Mouse (Mus musculus): ENCODE results near the gene Zbtb22. TPM values are rescaled to one million over a fixed set of nuclear protein-coding genes. Genes with fewer than 3 reads are reported as not detected.

Gene Zbtb22
- polyA plus RNA-seq, 1 experiment, result 92.1 TPM

- DNase-seq, result no peak
- WGBS, result 87% methylated on average over 7 of the region's 7 CpGs
- Histone ChIP-seq H3K4me1 (ENCODE audit: control insufficient read depth, insufficient read depth, low read length) (peaks cover 12% of the 10 kb centered on the region), H3K4me3 (replicated peaks; ENCODE audit: extremely low read depth, low read depth, low read length) (no peak overlapping the region)
- TF ChIP-seq POLR2A (IDR thresholded peaks at IDR 0.05; ENCODE audit: borderline replicate concordance, extremely low read depth, low read depth, low read length) (no peak), CTCF (IDR thresholded peaks at IDR 0.05; ENCODE audit: insufficient read depth, low read length) (no peak)
Observed at GRCm38 (mm10) chr17:33921361-33921760, 5.7 kb downstream of the Zbtb22 start.

GRCm38 (mm10) chr17:33924577-33925283 lies 9.0 kb downstream of the Zbtb22 start:
- Histone ChIP-seq H3K4me1 (ENCODE audit: control insufficient read depth, insufficient read depth, low read length) (peaks cover 7% of the 10 kb centered on the region), H3K4me3 (replicated peaks; ENCODE audit: extremely low read depth, low read depth, low read length) (no peak overlapping the region)
- TF ChIP-seq CTCF (IDR thresholded peaks at IDR 0.05; ENCODE audit: insufficient read depth, low read length), result peak; percentile 49
- TF ChIP-seq POLR2A (IDR thresholded peaks at IDR 0.05; ENCODE audit: borderline replicate concordance, extremely low read depth, low read depth, low read length), result no peak
- DNase-seq, result no peak
- WGBS, result 92% methylated on average over 10 of the region's 10 CpGs

DNA sequence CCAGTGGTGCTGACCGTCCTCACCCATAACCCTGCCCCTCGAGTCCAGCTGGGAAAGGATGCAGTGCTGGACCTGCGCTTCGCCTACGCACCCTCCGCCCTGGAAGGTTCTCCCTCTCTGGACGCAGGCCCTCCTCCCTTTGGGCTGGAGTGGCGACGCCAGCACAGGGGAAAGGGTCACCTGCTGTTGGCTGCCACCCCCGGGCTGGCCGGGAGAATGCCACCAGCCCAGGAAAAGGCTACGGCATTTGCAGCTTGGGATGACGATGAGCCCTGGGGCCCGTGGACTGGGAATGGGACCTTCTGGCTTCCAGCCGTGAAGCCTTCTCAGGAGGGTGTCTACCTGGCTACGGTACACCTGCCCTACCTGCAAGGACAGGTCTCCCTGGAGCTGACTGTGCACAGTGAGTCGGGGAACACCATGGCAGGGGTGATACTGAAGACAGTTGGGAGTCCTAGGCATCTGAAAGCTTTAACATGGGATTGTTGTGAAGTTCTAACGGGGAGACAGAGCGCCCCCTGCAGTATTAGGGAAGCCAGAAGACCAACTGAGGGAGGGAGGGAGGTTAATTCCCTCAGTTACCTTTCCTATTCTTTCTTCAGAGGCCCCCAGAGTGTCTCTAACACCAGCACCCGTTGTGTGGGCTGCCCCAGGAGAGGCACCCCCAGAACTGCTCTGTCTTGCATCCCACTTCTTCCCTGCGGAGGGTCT lies 9.9 kb downstream of the Zbtb22 start:
- DNase-seq, result no peak
- TF ChIP-seq CTCF (IDR thresholded peaks at IDR 0.05; ENCODE audit: insufficient read depth, low read length), result no peak
- Histone ChIP-seq H3K4me1 (ENCODE audit: control insufficient read depth, insufficient read depth, low read length) (peaks cover 7% of the 10 kb centered on the region), H3K4me3 (replicated peaks; ENCODE audit: extremely low read depth, low read depth, low read length) (no peak overlapping the region)
- WGBS, result 87% methylated on average over 21 of the region's 21 CpGs

DNA sequence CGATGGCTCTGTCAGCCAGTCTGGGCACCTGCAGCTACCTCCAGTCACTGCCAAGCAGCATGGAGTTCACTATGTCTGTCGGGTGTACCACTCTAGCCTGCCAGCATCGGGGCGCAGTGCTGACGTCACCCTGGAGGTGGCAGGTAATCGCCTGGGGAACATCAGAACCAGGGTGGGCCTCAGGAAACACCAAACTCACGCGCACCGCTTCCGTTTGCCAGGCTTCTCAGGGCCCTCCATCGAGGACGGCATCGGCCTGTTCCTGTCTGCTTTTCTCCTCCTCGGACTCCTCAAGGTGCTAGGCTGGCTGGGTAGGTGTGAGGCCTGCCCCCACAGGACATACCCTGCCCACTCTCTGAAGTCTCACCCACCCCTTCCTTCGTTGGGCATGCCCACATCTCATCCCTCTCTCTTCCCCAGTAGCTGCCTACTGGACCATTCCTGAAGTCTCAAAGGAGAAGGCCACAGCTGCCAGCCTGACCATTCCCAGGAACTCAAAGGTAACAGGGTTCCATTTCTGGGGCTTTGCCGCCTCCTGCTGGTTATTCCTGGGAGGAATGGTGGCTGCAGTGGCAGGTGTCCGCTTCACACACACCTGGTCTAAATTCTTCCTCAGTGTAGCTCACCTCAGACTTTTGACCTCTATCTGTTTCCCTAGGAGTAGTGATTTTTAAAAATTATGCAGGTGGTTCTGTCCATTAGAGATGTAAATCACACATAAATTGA lies 10.7 kb downstream of the Zbtb22 start:
- no peak; the same call in 1 of the 2 replicates for TF ChIP-seq POLR2A (IDR thresholded peaks at IDR 0.05; ENCODE audit: borderline replicate concordance, extremely low read depth, low read depth, low read length)
- peak; percentile 36; the same call in 1 of the 2 replicates for TF ChIP-seq CTCF (IDR thresholded peaks at IDR 0.05; ENCODE audit: insufficient read depth, low read length)
- Histone ChIP-seq H3K4me1 (ENCODE audit: control insufficient read depth, insufficient read depth, low read length) (peaks cover 1% of the 10 kb centered on the region), H3K4me3 (replicated peaks; ENCODE audit: extremely low read depth, low read depth, low read length) (no peak overlapping the region)
- 75% methylated on average over 17 of the region's 17 CpGs for WGBS
- DNase-seq, result no peak

DNA sequence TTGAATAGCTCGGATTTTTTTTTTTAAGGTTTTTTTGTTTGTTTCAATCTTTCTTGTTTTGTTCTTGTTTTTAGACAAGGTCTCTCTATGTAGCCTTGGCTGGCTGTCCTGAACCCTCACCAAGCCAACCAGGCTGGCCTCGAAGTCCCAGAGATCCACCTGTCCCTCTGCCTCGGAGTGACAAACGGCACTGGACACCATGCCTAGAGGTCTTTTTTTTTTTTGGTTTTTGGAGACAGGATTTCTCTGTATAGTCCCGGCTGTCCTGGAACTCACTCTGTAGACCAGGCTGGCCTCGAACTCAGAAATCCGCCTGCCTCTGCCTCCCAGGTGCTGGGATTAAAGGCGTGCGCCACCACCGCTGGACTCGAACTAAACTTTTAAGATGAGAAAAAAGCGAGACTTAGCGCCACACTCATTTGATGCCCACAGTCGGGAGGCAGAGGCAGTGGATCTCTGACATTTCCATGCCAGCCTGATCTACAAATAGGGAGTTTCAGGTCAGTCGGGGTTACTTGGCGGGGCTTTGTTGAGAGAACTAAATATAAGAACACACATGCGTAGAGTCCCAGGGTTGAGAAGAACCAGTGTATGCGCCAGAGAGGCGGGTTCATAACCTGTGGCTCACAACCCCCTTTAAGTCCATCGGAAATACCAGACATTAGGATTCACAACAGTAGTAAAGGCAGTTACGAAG lies 12.7 kb downstream of the Zbtb22 start:
- H3K4me3 ChIP-seq (replicated peaks; ENCODE audit: extremely low read depth, low read depth, low read length), result no peak overlapping the region
- H3K4me1 ChIP-seq (ENCODE audit: control insufficient read depth, insufficient read depth, low read length), result no peaks in the 10 kb centered on the region
- TF ChIP-seq POLR2A (IDR thresholded peaks at IDR 0.05; ENCODE audit: borderline replicate concordance, extremely low read depth, low read depth, low read length) (no peak), CTCF (IDR thresholded peaks at IDR 0.05; ENCODE audit: insufficient read depth, low read length) (no peak)
- WGBS, result 60% methylated on average over 21 of the region's 21 CpGs
- DNase-seq, result no peak

GRCm38 (mm10) chr17:33929371-33930279 lies 13.9 kb downstream of the Zbtb22 start, which contains the start of gene Rgl2:
Rgl2 (plus strand) TSS chr17:33929543.
- TF ChIP-seq CTCF (IDR thresholded peaks at IDR 0.05; ENCODE audit: insufficient read depth, low read length), result no peak
- peak; percentile 57; the same call in 1 of the 2 replicates for TF ChIP-seq POLR2A (IDR thresholded peaks at IDR 0.05; ENCODE audit: borderline replicate concordance, extremely low read depth, low read depth, low read length)
- under 1% methylated on average over 80 of the region's 80 CpGs for WGBS
- peak; percentile 92 for DNase-seq

DNA sequence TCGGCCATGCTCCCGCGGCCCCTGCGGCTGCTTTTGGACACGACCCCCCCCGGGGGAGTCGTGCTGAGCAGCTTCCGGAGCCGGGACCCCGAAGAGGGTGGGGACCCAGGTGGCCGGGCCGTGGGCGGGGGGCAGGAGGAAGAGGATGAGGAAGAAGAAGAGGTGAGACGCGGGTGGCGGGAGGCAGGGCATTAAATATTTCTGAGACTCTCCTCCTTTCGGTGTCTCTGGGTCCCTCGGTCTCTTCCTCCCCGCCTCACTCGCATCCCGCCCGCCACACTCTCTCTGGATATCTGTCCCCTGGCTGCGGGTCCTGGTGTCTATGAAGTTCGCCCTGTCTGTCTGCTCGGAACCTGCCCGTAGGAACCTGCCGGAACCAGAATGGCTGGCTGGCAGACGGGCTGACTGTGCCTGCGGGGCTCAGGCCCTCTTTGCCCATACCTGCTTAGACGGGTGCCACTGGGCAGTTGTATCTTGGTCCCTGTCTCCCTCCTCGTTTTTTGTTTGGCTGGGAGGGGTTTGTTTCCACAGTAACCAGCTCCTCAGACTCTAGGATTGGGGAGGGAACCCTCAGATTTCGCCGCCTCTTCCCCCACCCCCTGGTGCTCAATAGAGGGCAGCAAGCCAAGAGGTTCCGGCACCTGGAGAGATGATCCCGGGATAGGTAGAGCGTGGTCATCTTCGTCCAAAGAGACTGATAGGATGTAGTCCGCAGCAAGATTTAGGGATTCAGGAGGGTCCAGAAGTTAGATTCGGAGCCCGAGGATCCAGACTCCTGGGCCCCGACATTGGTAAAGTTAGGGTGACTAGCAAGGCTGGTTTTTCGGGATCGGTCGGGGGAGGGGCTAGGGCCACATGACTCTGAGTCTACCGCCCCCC lies 14.8 kb downstream of the Zbtb22 start:
- Histone ChIP-seq H3K4me3 (replicated peaks; ENCODE audit: extremely low read depth, low read depth, low read length) (peak overlapping the region; percentile 77), H3K4me1 (ENCODE audit: control insufficient read depth, insufficient read depth, low read length) (no peaks in the 10 kb centered on the region)
- WGBS, result under 1% methylated on average over 44 of the region's 45 CpGs
- TF ChIP-seq CTCF (IDR thresholded peaks at IDR 0.05; ENCODE audit: insufficient read depth, low read length) (no peak), POLR2A (IDR thresholded peaks at IDR 0.05; ENCODE audit: borderline replicate concordance, extremely low read depth, low read depth, low read length) (no peak; the same call in 1 of the 2 replicates)
- DNase-seq, result peak; percentile 77

More at GRCm38 (mm10) chr17:33929371-33930279, 13.9 kb downstream of the Zbtb22 start, which contains the start of gene Rgl2:
- Histone ChIP-seq H3K4me1 (ENCODE audit: control insufficient read depth, insufficient read depth, low read length) (no peaks in the 10 kb centered on the region), H3K4me3 (replicated peaks; ENCODE audit: extremely low read depth, low read depth, low read length) (peak within 1 kb of the TSS; percentile 77)
